Mouse (Mus musculus): Measurements from ENCODE around the gene Ackr2. TPM values are rescaled to one million over a fixed set of nuclear protein-coding genes. Genes with fewer than 3 reads are reported as not detected.

Ackr2 gene
- total RNA-seq, 2 experiments from 2014 or later = 7.3 to 8.4 TPM

DNA sequence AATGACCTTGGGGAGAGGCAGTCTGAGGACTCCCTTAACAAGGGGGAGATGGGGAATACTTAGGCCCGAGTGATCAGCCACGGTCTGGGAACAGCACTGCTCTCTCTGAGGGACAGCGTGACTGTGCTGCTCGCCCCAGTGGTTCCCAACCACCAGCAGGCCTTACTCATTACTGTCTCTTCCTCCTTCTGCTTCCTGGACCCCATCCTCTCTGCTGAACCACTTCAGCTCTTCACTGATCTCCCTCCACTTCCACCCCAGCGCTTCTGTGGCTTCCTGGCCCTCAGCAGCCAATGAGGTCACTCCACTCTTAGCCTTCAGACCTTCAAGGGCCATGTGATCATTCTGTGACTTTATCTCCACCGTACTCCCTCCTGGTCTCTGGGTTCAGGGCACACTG, 11.5 kb downstream of the Ackr2 start:
- intact Hi-C loops (cut with DNase I) = no loop called here

DNA sequence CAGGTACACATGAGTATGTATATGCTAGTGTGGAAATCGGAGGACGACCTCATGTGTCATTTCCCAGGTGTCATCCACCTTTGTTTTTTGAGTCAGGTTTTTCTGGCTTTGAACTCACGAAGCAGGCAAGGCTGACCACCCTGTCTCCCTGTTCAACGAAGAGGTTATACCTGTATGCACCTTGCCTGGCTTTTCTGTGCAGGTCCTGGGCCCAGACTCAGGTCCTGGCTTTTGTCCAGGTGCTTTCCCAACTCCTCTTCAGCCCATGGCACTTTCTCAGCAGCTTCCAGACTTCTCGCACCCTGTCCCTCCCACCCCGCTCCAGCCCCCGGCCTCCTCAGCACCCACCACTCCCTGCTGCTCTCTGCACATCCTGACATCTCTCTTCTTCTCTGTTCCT, 13.0 kb downstream of the Ackr2 start:
- DNase-seq (ENCODE audit: low spot score in 2 of 2) = no peak
- intact Hi-C loops (cut with DNase I) = no loop called here

More for the DNA sequence above, 11.5 kb downstream of the Ackr2 start:
- DNase-seq (ENCODE audit: low spot score in 2 of 2) = no peak

DNA sequence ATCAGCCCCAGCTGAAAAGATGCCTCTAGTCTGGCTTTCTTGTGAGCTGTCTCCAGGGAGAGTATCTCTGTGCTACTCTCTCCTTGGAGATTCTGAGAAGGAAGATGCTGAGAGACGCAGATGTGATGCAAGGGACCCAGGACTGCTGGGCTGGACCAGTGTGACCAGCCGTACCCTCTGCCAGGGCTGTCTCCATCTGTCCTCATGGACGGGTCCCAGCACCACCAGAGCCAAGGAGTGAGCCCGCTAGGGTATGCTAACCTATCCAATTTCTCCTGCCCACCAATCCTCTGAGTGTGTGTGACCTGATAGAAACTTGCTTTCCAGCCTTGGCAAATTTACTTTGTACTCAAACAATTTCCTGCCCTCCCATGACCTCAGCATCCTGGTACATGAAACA, 14.6 kb downstream of the Ackr2 start:
- no peak for DNase-seq (ENCODE audit: low spot score in 2 of 2)
- intact Hi-C loops (cut with DNase I) = no loop called here

DNA sequence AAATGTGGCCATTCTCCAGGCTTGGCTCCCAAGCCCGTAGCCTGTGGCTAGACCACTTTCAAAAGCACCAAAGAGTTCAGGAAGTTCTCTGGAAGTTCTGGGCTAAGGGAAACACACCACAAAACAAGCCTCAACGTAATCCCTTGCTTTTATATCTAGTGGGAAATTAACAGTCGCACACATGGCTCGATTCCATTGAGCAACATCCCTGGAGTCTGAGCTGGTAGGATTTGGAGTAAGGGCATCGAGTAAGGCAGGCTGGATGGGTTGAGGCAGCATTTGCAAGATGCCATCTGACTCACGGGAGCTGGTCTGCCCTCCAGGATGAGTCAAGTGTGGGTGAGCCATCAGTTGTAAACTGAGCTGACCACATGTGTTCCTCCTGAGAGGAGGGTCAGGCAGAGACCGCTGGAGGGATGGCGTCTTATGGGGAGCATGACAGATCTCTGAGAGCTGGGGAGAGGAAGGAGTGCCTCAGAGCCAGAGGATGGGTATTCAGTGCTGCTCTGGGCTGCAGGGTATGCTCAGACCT, 16.1 kb downstream of the Ackr2 start:
- DNase-seq (ENCODE audit: low spot score in 2 of 2) = no peak
- intact Hi-C loops (cut with DNase I) = no loop called here

DNA sequence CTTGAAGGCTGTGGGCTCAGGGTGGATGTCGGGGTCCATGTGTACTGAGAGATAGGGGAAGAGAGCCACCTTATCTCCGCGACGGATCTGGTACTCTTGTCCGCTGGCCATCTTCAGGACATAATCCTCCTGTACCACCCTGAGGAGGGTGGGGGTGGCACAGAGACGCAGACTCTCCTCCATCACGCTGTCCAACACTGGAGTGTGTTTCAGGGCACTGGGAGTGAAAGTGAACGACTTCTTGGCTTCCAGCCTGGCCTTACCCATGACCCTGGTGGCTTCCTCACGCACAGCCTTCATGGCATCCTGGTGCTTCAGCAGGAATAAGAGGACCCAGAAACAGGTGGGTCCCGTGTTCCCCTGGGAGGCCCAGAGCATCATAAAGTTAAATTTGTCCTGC, 16.9 kb downstream of the Ackr2 start:
- DNase-seq (ENCODE audit: low spot score in 2 of 2) = no peak
- intact Hi-C loops (cut with DNase I) = no loop called here

DNA sequence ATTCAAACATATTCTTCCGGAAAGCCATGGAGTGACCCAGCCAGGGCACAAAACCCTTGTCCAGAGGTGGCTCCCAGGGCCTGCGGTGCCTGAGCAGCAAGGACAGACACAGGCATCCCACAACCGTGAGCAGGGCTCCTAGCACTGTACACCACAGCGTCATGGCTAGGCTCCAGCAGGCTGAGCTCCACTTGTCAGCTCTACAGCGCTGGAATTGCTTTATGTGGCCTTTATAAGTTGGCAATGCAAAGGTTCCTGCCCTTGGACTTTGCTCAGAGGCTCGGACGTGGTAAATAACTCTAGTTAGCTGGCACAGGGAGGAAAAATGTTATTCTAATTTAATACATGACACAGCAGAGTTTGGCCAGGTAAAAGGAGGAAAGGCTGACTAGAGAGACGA, 17.9 kb downstream of the Ackr2 start, which contains the start of gene Cyp8b1:
Gene Cyp8b1, minus strand, starts transcription at position 204 of the 400 bp plus-strand sequence.
- intact Hi-C loops (cut with DNase I) = no loop called here
- DNase-seq (ENCODE audit: low spot score in 2 of 2) = no peak

DNA sequence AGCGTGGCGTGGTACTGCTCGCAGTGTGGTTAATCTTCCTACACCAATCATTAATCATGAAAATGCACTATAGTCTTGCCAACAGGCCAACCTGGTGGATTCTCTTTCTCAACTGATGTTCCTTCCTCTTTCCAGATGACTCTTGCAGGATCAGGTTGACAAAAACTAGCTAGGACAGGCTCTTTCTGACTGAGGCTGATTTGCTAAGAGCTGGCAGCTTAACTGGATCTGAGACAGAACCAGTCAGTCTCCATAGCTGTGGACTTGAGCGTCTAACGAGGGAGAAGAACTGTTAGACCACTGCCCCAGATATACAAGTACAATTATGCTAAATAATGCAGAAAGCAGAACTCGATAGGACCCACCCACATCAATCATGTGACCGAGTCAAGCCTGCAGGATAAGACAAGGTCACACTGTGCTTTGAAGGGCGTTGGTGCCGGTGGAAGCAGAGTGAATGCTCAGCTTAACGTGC, 20.9 kb downstream of the Ackr2 start:
- intact Hi-C loops (cut with DNase I) = no loop called here
- no peak for DNase-seq (ENCODE audit: low spot score in 2 of 2)

DNA sequence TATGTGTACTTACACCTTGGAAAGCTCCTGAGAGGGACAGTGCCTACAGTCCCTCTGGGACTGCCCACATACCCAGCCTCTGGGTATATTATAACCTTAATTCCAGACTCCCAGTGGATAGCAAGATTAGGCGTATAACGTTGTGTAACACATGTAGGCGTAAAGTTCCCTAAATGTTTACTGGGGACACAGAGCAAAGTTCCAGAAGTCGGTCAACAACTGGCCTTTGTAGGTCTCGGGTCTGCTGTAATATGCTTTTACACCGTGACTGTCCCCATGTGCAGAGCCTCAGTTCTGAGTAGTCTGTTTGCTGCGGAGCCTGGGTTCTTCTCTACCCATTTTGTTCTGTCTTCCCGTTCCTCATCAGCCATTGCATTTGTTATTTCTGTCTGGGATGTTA, 25.3 kb downstream of the Ackr2 start:
- intact Hi-C loops (cut with DNase I) = no loop called here
- no peak for DNase-seq (ENCODE audit: low spot score in 2 of 2)

DNA sequence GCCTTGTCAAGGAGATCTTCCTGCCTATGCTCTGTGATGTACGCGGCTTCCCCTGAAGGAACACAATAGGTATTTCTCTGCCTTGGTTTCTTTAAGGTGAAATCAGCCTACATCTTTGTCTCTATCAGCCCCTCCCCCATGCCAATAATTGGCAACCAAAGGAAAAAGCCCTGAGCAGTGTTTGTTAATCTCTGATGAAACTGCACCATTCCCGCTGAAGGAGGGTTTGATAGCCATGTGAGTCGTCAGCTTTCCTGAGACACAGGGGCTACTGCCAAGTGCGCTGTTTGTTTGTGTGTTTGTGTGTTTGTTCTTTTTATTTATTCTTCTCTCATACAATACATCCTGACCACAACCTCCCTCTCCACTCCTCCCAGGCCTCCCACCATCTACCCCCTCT, 25.8 kb downstream of the Ackr2 start:
- intact Hi-C loops (cut with DNase I) = no loop called here
- no peak for DNase-seq (ENCODE audit: low spot score in 2 of 2)

DNA sequence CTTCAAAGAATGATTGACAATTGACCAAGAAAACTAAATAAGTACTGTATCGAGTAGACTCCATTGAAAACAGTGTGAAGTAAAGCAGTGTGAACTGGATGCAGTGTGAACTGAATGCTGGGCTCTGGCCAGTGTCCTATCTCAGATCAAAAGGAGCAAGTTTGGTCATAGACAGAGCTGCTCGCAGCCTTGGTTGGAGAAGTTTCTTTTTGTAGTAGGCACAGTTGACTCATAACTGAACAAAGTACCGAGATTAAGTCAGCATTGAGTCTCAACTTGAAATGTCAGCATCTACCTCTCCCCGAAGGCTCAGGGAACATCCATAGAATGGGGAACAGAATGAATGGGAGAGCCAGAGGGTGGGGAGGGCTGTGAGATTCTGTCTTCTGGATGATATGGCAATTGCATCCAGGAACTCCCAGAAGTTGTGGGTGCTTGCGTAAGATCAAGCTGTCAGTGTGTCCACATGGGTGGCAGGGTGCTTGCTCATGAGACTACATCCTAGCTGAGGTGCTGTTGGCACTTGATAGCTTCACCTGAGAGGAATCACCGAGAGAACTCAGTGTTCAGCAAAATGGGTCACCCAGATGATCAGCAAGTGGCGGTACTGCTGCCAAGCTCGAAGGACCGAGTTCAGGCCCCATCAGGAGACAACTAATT, 26.9 kb downstream of the Ackr2 start:
- intact Hi-C loops (cut with DNase I) = loop anchor here (5.0 kb wide), 1 partner anchor 43 kb away; no protein-coding TSS in a partner anchor
- no peak for DNase-seq (ENCODE audit: low spot score in 2 of 2)

DNA sequence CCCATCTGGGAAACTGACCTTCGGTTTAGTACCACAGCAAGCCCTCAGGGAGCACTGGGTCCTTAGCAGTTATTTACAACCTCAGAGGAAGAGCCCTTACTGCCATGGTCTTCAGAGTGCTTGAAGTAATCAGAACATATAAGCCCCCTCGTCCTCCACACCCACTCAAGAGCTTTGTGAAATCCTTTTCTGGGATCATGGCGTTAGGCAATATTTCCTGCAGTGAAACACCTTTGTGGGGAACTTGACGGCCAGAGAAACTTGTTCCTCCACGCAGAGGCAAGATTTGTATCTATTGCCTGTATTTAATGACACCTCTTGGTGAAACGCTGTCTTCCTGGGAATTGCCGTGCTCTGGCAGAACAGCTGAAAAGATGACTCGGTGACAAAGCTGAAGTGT, 27.8 kb downstream of the Ackr2 start:
- intact Hi-C loops (cut with DNase I) = loop anchor here (5.0 kb wide), 1 partner anchor 44 kb away; no protein-coding TSS in a partner anchor
- no peak for DNase-seq (ENCODE audit: low spot score in 2 of 2)

DNA sequence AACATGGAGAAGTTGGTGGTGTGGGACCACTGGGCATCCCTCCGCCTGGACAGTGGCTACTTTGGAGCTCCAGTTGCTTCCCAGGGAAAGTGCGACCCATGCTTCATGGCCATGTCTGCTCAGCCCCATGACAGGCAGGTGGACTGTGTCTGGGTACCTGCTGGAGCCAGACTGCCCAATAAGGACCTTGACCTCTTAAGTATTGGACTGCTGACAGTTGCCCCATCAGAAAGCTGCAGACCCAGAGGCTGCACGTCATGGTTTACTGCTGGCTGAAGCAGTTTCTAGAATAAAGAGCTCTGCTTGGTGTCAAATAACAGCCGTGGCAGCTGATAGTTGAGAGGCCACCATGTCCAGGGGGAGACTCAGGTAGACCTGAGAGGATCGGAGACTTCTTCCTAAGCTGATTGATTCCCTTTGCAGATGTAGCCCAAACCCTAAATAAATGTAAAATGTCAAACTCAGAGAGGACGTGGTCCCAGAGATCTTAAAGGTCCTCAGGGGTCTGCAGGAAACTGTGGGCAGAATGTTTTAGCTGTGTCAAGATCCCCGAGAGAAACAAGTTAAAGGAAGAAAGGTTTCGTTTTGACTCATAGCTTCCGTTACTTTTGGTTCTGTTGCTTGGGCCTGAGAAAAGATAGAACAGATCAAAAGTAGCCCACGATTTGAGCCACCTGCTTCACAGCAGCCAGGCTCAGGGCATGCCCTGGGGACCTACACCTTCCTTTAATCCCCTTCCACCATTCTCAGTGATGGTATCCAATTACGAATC, 28.7 kb downstream of the Ackr2 start:
- intact Hi-C loops (cut with DNase I) = loop anchor here (5.0 kb wide), 1 partner anchor 45 kb away; no protein-coding TSS in a partner anchor
- no peak for DNase-seq (ENCODE audit: low spot score in 2 of 2)

DNA sequence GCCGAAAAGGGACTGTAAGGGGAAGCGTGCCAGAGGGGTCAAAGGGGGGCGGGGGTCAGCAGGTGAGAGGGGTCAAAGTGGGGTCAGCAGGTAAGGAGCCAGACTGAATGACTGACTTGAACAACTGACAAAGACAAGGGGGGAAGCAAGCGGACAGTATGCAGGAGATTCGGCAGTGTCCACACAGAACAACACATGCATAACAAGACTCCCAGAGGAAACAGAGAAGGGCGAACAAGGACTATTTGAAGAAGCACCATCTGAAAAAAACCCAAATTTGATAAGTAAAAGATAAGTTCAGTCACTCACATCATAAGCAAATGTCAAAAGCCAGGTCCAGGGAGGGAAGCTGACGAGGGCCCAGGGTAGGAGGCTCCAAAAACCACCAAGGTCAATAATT, 29.6 kb downstream of the Ackr2 start:
- DNase-seq (ENCODE audit: low spot score in 2 of 2) = no peak
- intact Hi-C loops (cut with DNase I) = loop anchor here (5.0 kb wide), 1 partner anchor 45 kb away; no protein-coding TSS in a partner anchor

DNA sequence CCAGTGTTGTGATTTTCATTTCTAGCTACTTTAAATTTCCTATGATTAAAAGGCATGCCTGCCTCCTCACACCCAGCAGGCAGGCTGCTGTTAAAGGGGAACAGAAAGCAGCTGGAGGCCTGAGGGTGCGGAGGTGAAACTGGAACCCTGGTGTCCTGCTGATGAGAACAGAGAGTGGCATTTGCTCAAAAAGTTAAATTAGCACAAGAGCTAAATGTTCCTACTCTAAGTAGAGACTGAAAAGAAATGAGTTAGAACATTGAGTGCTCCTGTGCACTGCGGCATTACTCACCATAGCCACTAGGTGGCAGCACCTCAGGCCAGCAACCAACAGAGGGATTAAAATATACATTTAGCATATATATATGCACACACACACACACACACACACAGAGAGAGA, 30.3 kb downstream of the Ackr2 start:
- intact Hi-C loops (cut with DNase I) = loop anchor here (5.0 kb wide), 1 partner anchor 46 kb away; no protein-coding TSS in a partner anchor
- peak; percentile 67 to 71 for DNase-seq (ENCODE audit: low spot score in 2 of 2)

DNA sequence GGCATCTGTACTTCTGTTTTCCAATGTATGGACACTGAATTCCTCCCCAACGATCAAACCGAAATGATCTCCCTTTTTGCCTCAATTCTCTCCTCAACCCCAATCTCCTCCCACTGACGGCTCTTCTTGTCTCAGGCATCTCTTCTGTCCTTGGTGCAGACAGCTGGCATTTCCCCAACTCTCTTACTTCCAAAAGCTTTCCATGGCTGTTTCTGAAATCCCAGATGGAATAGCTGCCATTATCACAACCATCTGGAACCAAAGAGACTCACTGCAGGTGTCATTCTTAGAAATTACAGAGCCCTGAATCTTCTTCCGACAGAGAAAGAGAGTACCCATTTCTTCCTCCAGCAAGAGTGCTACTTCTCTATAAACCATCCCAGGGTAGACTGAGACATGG, 36.7 kb downstream of the Ackr2 start:
- intact Hi-C loops (cut with DNase I) = no loop called here

DNA sequence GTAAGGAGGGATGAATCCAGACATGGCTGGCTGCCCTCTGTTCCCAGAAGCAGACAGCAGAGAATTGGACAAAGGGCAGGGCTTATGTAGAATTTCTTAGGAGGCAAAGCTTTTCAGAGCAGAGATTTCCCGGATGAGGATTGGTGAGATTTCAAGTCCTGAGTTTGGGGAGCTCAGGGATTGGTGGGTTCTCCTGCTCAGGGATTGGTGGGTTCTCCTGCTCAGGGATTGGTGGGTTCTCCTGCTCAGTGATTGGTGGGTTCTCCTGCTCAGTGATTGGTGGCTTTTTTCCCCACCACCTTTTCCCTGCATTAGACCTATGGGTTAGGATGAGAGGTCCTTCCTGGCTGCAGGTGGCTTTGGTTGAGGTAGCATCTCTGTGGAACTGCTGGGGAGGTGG, 38.8 kb downstream of the Ackr2 start:
- intact Hi-C loops (cut with DNase I) = no loop called here
- peak in 1 of 2 experiments; percentile 10 for DNase-seq (ENCODE audit: low spot score in 2 of 2)

More for the DNA sequence above, 36.7 kb downstream of the Ackr2 start:
- no peak for DNase-seq (ENCODE audit: low spot score in 2 of 2)

DNA sequence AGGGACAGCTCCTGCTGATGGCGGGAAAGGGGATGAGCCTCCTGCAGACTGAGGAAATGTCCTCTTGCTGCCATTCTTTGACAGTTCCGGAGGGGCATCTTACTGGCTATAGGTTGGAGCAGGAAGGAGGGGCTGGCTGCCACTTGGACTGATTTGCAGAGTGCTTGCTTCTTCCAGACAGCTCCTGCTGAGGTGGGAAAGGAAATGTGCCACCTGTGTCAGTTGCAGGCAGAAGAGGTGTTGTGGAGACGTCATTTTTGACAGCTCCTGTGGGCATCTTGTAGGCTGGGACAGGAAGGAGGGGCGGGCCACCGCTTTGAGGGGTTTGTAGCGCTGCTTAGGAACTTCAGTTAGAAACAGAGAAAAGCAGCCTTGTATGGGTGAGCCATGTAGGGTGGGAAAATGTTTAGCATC, 39.3 kb downstream of the Ackr2 start:
- intact Hi-C loops (cut with DNase I) = no loop called here
- no peak for DNase-seq (ENCODE audit: low spot score in 2 of 2)

DNA sequence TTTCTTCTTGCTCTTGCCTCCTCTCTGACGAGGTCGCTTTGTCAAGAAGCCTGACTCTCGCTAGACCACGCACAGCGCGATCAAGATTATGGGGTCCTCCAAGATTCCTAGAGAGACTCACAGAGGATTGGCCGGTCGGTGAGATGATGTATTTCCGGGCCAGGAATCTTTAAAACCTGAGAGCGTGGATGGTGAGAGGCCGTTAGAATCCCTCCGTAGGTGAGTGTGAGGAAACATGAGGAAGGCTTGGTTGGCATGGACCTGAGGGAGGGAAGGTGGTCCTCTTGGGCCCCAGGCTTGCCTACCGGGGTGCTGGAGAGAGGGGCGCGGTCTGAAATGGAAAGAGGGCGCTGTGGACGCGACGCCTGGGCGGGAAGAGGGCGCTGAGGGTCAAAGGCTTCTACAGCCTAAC, 39.8 kb downstream of the Ackr2 start:
- DNase-seq (ENCODE audit: low spot score in 2 of 2) = peak in 1 of 2 experiments; percentile 13
- intact Hi-C loops (cut with DNase I) = no loop called here

DNA sequence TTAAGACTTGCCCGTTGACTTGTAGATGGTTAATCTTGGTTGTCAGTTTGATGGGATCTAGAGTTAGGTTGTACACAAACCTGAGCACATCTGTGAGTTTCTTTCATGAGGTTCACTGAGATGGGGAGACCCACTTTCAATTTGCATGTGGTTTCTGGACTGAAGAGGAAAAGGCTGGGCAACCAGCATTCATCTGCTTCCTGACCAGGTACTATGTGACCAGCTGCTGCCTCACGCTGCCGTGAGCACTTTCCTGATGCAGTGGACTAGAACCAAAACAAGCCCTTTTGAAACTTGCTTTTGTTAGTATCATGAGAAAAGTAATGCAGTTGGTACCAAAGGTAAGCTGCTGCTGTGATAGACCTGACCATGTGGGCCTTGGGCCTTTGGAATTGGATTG, 44.9 kb downstream of the Ackr2 start:
- DNase-seq (ENCODE audit: low spot score in 2 of 2) = no peak
- intact Hi-C loops (cut with DNase I) = loop anchor here (10.0 kb wide), 1 partner anchor 282 kb away; no protein-coding TSS in a partner anchor

DNA sequence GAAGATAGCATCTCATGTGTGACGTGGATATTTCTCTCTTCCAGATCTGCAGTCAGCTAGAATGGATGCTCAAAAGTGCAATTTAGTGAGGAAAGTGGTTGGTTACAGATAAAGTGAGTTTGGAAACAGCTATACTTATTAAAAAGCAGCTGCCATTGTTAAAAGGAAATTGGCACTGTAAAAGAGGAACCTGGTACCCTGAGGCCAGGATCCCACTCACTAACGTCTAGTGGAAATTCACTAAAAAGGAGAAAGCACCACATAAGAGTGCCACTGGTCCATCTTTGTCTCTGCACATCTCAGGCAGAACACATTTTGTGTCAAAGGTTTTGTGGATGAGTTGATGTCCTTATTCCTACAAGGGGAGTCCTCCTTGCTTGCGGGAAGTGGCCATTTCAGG, 45.5 kb downstream of the Ackr2 start:
- intact Hi-C loops (cut with DNase I) = loop anchor here (10.0 kb wide), 1 partner anchor 281 kb away; no protein-coding TSS in a partner anchor
- DNase-seq (ENCODE audit: low spot score in 2 of 2) = no peak
